Mouse (Mus musculus): Measurements from ENCODE around the gene Rbl1.

DNA sequence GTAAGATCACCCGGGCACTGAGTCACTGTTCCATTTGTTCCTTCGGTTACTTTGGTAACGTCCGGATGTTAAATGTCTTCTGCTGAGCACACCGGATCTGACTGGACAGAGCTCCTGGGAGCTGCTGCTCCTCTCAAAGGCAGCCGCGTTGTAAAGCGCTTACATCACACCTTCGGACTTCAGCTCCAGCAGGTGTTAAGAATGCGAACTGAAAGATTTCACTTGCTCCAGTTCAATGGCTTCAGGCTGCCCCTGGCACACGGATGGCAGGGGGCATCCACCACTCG lies 104.1 kb downstream of the Rbl1 start:
- TF ChIP-seq CTCF (IDR thresholded peaks at IDR 0.05; ENCODE audit: insufficient read depth, low read length): no peak
- TF ChIP-seq POLR2A (IDR thresholded peaks at IDR 0.05; ENCODE audit: borderline replicate concordance, extremely low read depth, low read depth, low read length): no peak

Data from lung, adult 2 months (tissue).